Mouse (Mus musculus) small intestine, adult 2 months (tissue): ENCODE data around the gene Npas3. TPM values are rescaled to one million over a fixed set of nuclear protein-coding genes. Genes with fewer than 3 reads are reported as not detected.

ENCODE experiments used
- H3K27ac ChIP-seq: fragments of 200-500 bp; 2 replicates; pipeline ENCODE4 v1.5.1; 2012; ENCODE audit warnings: low read depth, low read length, control low read depth, inconsistent platforms; ENCODE audit not compliant: insufficient read depth
- H3K27me3 ChIP-seq: fragments of 200-500 bp; 2 replicates; pipeline ENCODE4 v1.6.1; 2012; ENCODE audit warnings: mild to moderate bottlenecking, moderate library complexity, low read length, inconsistent platforms; ENCODE audit not compliant: control insufficient read depth, insufficient read depth
- H3K36me3 ChIP-seq: fragments of 200-500 bp; 2 replicates; pipeline ENCODE4 v1.6.1; 2012; ENCODE audit warnings: mild to moderate bottlenecking, low read length, control low read depth, inconsistent platforms; ENCODE audit not compliant: control insufficient read depth, insufficient read depth
- H3K4me1 ChIP-seq: fragments of 200-500 bp; 2 replicates; pipeline ENCODE4 v1.6.1; 2012; ENCODE audit warnings: low read length, inconsistent platforms, mixed read lengths; ENCODE audit not compliant: control insufficient read depth, insufficient read depth, insufficient read length
- H3K4me3 ChIP-seq: fragments of 200-500 bp; 2 replicates; pipeline ENCODE4 v1.5.1; 2012; ENCODE audit warnings: low read depth, mild to moderate bottlenecking, control low read depth, inconsistent platforms, low read length, moderate library complexity
- CTCF ChIP-seq: fragments of 200-500 bp; IDR thresholded peaks from 2 replicates; pipeline ENCODE4 v1.5.1; 2012; ENCODE audit warnings: low read depth, mild to moderate bottlenecking, control low read depth, inconsistent platforms, low read length, moderate library complexity, mixed read lengths; ENCODE audit not compliant: insufficient replicate concordance, insufficient read length; ENCODE audit errors: extremely low read depth
- POLR2A ChIP-seq: fragments of 200-500 bp; IDR thresholded peaks from 2 replicates; pipeline ENCODE4 v1.6.1; 2012; ENCODE audit warnings: low read depth, mild to moderate bottlenecking, control low read depth, inconsistent platforms, low read length, moderate library complexity
- WGBS: fragments of 180-500 bp; shearing (Covaris S2); methylation state at CpG from one replicate; pipeline ENCODE4 v1.1.7; 2018; 5-methylcytosine and 5-hydroxymethylcytosine counted together
- polyA plus RNA-seq: library from polyadenylated mRNA; depleted of rRNA; stranded (reverse); fragments of >200 nt; gene quantifications from 2 replicates; pipeline ENCODE4 v1.2.3, GENCODE M21; 2012

Npas3 gene
- polyA plus RNA-seq, 1 experiment = 0.13 TPM

- Histone ChIP-seq H3K4me1 (no peaks in the 10 kb centered on the region), H3K27ac (no peak overlapping the region), H3K27me3 (no peaks in the 10 kb centered on the region), H3K4me3 (no peak overlapping the region), H3K36me3 (no peaks in the 10 kb centered on the region)
- TF ChIP-seq CTCF (no peak), POLR2A (no peak)
- WGBS = 87% methylated on average over 4 of the region's 4 CpGs
Measured at GRCm38 (mm10) chr12:54049926-54050325, 801.4 kb downstream of the Npas3 start.

- Histone ChIP-seq H3K36me3 (no peaks in the 10 kb centered on the region), H3K27me3 (no peaks in the 10 kb centered on the region), H3K4me3 (no peak overlapping the region), H3K27ac (no peak overlapping the region), H3K4me1 (no peaks in the 10 kb centered on the region)
- no peak for TF ChIP-seq POLR2A
- no peak for TF ChIP-seq CTCF
- 80% methylated on average over 3 of the region's 3 CpGs for WGBS
Measured at GRCm38 (mm10) chr12:54052939-54053338, 804.5 kb downstream of the Npas3 start.

- 88% methylated on average over 6 of the region's 6 CpGs for WGBS
Measured at GRCm38 (mm10) chr12:54053598-54053997, 805.1 kb downstream of the Npas3 start.

GRCm38 (mm10) chr12:54060732-54061131 lies 812.3 kb downstream of the Npas3 start:
- Histone ChIP-seq H3K27me3 (no peaks in the 10 kb centered on the region), H3K27ac (no peak overlapping the region), H3K36me3 (no peaks in the 10 kb centered on the region), H3K4me3 (no peak overlapping the region), H3K4me1 (no peaks in the 10 kb centered on the region)
- TF ChIP-seq CTCF (peak; percentile 81), POLR2A (no peak)
- 17% methylated on average over 8 of the region's 8 CpGs for WGBS

More at GRCm38 (mm10) chr12:54053598-54053997, 805.1 kb downstream of the Npas3 start:
- Histone ChIP-seq H3K4me1 (no peaks in the 10 kb centered on the region), H3K27me3 (no peaks in the 10 kb centered on the region), H3K27ac (no peak overlapping the region), H3K4me3 (no peak overlapping the region), H3K36me3 (no peaks in the 10 kb centered on the region)
- no peak for TF ChIP-seq CTCF
- TF ChIP-seq POLR2A = no peak

- TF ChIP-seq POLR2A (no peak), CTCF (no peak)
- H3K4me3 ChIP-seq = no peak overlapping the region
- 60% methylated on average over 6 of the region's 6 CpGs for WGBS
- no peaks in the 10 kb centered on the region for H3K27me3 ChIP-seq
- no peaks in the 10 kb centered on the region for H3K36me3 ChIP-seq
- H3K27ac ChIP-seq = no peak overlapping the region
- no peaks in the 10 kb centered on the region for H3K4me1 ChIP-seq
Measured at GRCm38 (mm10) chr12:54061168-54061567, 812.7 kb downstream of the Npas3 start.

- no peaks in the 10 kb centered on the region for H3K36me3 ChIP-seq
- no peak overlapping the region for H3K27ac ChIP-seq
- peaks cover 11% of the 10 kb centered on the region; the same call in 1 of the 2 replicates for H3K4me1 ChIP-seq
- no peak for TF ChIP-seq CTCF
- no peak for TF ChIP-seq POLR2A
- WGBS = 77% methylated on average over 16 of the region's 16 CpGs
- H3K27me3 ChIP-seq = peaks cover 15% of the 10 kb centered on the region
- H3K4me3 ChIP-seq = no peak overlapping the region
Measured at GRCm38 (mm10) chr12:54064986-54065385, 816.5 kb downstream of the Npas3 start.

GRCm38 (mm10) chr12:54065607-54066006 lies 817.1 kb downstream of the Npas3 start:
- WGBS = 30% methylated on average over 11 of the region's 11 CpGs
- H3K27ac ChIP-seq = no peak overlapping the region
- H3K36me3 ChIP-seq = no peaks in the 10 kb centered on the region
- peaks cover 15% of the 10 kb centered on the region for H3K27me3 ChIP-seq
- no peak for TF ChIP-seq POLR2A
- no peak for TF ChIP-seq CTCF
- H3K4me3 ChIP-seq = no peak overlapping the region
- peaks cover 11% of the 10 kb centered on the region; the same call in 1 of the 2 replicates for H3K4me1 ChIP-seq
